Mouse (Mus musculus): Measurements from ENCODE around the gene Parva.

DNA sequence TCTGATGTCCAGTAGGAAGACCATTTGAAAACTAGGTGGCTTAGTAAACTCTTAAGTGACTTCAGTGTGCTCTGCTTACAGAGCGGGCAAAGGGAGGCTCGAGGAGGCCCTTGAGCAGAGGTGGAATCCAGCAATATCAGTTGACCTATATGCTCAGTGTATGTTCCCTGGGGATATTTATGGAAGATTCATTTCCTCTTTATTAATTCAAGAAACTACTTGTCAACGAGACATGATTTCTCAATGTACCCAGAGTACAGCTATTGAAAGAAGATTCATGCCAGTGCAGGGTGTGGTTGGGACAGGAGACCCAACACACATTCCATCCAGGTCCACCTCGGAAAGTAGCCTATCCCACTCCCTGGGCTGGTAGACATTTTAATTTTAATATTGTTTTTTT lies 30.1 kb downstream of the Parva start:
- TF ChIP-seq CTCF (IDR thresholded peaks at IDR 0.05): no peak
- 0 out of 2 replicates have a peak, but pooled peaks have one; percentile 7 for TF ChIP-seq EP300 (IDR thresholded peaks at IDR 0.05)
